Mouse (Mus musculus) megakaryocyte-erythroid progenitor cell, adult 5 weeks (primary cell): ENCODE results near the gene Frk. TPM values are rescaled to one million over a fixed set of nuclear protein-coding genes. Genes with fewer than 3 reads are reported as not detected.

Experiments used
- polyA plus RNA-seq: library from polyadenylated mRNA; stranded (reverse); fragments of >175 nt; gene quantifications from 2 replicates; pipeline ENCODE4 v1.2.3, GENCODE M21; 2012

The Frk gene
- polyA plus RNA-seq = not detected in 2 replicates

DNA sequence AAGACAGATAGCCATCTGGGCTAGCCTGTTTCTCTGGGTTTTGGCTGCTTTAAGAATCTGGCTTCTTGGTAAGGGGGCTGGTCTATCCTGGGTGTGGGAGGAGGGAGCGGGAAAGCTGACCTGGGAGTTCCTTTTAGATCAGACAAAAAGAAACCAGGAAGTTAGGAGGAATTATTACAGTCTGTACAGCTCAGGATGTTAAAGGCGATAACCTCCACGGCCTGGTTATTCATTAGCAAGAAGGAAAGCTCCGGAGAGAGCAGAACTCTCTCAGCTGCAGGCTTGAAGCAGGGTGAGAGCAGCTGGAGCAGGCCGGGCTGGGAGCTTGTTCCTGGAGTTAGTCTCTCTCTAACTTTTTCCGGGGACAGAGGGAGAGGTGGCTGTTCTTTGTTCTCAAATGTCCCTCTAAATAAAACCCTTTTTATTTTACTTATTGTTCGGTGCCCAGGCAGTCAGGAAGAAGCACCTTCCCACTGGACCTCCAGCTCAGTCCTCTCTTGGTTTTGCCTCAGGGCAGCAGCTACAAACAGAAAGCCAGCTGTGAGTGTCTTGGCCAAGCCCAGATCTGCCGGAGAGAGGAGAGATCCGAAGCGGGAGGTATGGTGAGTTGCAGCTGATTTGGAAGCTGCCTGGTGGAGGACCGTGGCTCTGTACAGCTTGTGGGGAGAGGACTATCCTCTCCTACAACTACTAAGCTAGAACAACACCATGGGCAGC lies at the start of gene Frk:
Gene Frk (plus strand): TSS at position 103 of the 717 bp plus-strand sequence.

Other genes with a start within 250 kb of the Frk start
- gene Tspyl1, start 201.2 kb upstream of the Frk start, polyA plus RNA-seq = 28.3 and 43.9 TPM in 2 replicates
- 0.54 and 0.62 TPM in 2 replicates for gene Tspyl4, start 186.0 kb upstream of the Frk start, polyA plus RNA-seq
- not detected in 2 replicates for gene Col10a1, start 93.4 kb upstream of the Frk start, polyA plus RNA-seq
- gene Nt5dc1, start 64.8 kb upstream of the Frk start, polyA plus RNA-seq = 5.9 and 6.6 TPM in 2 replicates